Mouse (Mus musculus) bone marrow, adult 2 months (tissue): ENCODE data around the gene Fam178b.

ENCODE experiments used
- CTCF ChIP-seq: fragments of 200-500 bp; IDR thresholded peaks from 2 replicates; pipeline ENCODE4 v1.5.1; 2011; ENCODE audit warnings: low read length, control low read depth; ENCODE audit not compliant: control insufficient read depth, insufficient read depth
- POLR2A ChIP-seq: fragments of 200-500 bp; IDR thresholded peaks from 2 replicates; pipeline ENCODE4 v1.6.1; 2011; ENCODE audit warnings: low read depth, mild to moderate bottlenecking, control low read depth, low read length, borderline replicate concordance; ENCODE audit not compliant: control insufficient read depth

GRCm38 (mm10) chr1:36568776-36569175 is 114.2 kb downstream of the Fam178b start:
- TF ChIP-seq CTCF (no peak), POLR2A (no peak)
